Mouse (Mus musculus): ENCODE measurements at regions not wholly inside any gene's neighbourhood (a gene's known extent, or its start where the extent isn't known, plus 50 kb on each side); places are given as distances from the start of the nearest gene placed in this dataset.

- H3K9me3 ChIP-seq (replicated peaks; ENCODE audit: control insufficient read depth, low read length), result no peaks in the 10 kb centered on the region
- no peak overlapping the region for H3K4me2 ChIP-seq
- no peaks in the 10 kb centered on the region for H3K27me3 ChIP-seq (ENCODE audit: control insufficient read depth, insufficient read depth, low read length)
- WGBS (ENCODE audit: insufficient replicate concordance), result 76% methylated on average over 1 of the region's 1 CpGs
- no peaks in the 10 kb centered on the region for H3K4me1 ChIP-seq (ENCODE audit: control insufficient read depth, insufficient read depth, low read length)
- H3K36me3 ChIP-seq (ENCODE audit: control insufficient read depth, insufficient read depth, low read length), result no peaks in the 10 kb centered on the region
- no peak overlapping the region for H3K27ac ChIP-seq (ENCODE audit: low read depth, low read length)
- H3K9ac ChIP-seq (ENCODE audit: low read depth, low read length), result no peak overlapping the region
- H3K4me3 ChIP-seq (ENCODE audit: low read depth, low read length), result no peak overlapping the region
- no peak for ATAC-seq (replicated peaks; ENCODE audit: insufficient number of reproducible peaks, low FRiP score, low TSS enrichment)
Observed at GRCm38 (mm10) chr8:30797341-30797740, 2631.2 kb upstream of the 5930422O12Rik start.

DNA sequence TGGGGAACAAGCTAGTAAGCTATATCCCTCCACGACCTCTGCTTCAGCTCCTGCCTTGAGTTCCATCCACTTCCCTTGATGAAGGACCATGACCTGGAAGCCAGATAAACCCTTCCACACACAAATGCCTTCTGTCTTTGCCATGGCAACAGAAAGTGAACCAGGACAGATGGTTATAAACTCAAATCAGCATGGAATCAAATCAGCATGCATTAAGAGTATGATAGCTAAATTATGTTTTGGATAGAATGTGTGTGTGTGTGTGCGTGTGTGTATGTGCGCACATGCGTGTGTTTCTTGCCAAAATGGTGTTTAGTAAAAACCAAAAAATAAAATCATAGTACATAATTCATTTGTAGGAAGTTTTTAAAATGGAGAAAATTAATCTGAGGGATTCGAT lies 2611.5 kb upstream of the 5930422O12Rik start:
- H3K4me2 ChIP-seq, result no peak overlapping the region
- H3K4me3 ChIP-seq (ENCODE audit: low read depth, low read length), result no peak overlapping the region
- ATAC-seq (replicated peaks; ENCODE audit: insufficient number of reproducible peaks, low FRiP score, low TSS enrichment), result no peak
- no peak overlapping the region for H3K27ac ChIP-seq (ENCODE audit: low read depth, low read length)
- H3K4me1 ChIP-seq (ENCODE audit: control insufficient read depth, insufficient read depth, low read length), result peaks cover 6% of the 10 kb centered on the region; the same call in 1 of the 2 replicates
- 87% methylated on average over 5 of the region's 5 CpGs for WGBS (ENCODE audit: insufficient replicate concordance)
- H3K27me3 ChIP-seq (ENCODE audit: control insufficient read depth, insufficient read depth, low read length), result no peaks in the 10 kb centered on the region
- H3K9me3 ChIP-seq (replicated peaks; ENCODE audit: control insufficient read depth, low read length), result no peaks in the 10 kb centered on the region
- H3K9ac ChIP-seq (ENCODE audit: low read depth, low read length), result no peak overlapping the region
- H3K36me3 ChIP-seq (ENCODE audit: control insufficient read depth, insufficient read depth, low read length), result no peaks in the 10 kb centered on the region

DNA sequence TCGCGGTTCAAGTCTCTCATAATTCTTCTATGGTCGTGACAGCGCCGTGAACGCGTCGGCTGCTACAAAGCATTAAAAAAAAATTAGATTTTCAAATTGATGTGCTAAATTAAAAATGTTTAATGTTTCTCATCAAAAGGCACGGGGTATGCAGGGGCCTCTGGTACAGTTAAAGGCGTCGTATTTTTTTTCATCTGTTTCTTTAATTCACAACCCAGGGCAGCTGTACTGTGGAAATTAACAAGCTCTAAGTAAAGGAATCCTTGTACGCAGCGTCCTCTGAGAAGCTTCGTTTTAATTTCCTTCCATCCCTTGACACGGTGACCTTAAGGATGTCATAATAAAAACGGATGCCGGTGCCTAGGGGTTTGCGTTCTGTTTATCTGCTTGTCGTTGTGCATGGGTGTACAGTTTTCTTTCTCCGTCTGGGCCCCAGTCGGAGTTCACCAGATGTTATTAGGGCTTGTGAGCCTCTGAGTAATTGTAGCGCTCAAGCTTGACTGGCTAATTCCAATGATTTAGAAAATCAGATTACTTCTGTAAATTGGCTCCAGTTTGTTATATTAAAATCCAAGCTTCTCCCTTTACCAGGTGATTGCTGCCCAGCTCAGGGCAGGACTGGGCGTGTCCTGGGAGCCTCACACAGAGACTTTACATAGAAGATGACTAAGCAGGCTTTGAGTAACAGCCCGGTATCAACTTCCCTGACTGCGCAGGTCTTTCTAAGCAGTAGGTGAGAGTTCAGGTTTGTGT lies 2605.5 kb upstream of the 5930422O12Rik start:
- Histone ChIP-seq H3K27ac (ENCODE audit: low read depth, low read length) (no peak overlapping the region), H3K27me3 (ENCODE audit: control insufficient read depth, insufficient read depth, low read length) (no peaks in the 10 kb centered on the region), H3K4me2 (no peak overlapping the region), H3K9me3 (replicated peaks; ENCODE audit: control insufficient read depth, low read length) (no peaks in the 10 kb centered on the region), H3K36me3 (ENCODE audit: control insufficient read depth, insufficient read depth, low read length) (no peaks in the 10 kb centered on the region), H3K9ac (ENCODE audit: low read depth, low read length) (no peak overlapping the region), H3K4me1 (ENCODE audit: control insufficient read depth, insufficient read depth, low read length) (peaks cover 6% of the 10 kb centered on the region; the same call in 1 of the 2 replicates), H3K4me3 (ENCODE audit: low read depth, low read length) (no peak overlapping the region)
- 84% methylated on average over 25 of the region's 25 CpGs for WGBS (ENCODE audit: insufficient replicate concordance)
- no peak for ATAC-seq (replicated peaks; ENCODE audit: insufficient number of reproducible peaks, low FRiP score, low TSS enrichment)

- no peak for ATAC-seq (replicated peaks; ENCODE audit: insufficient number of reproducible peaks, low FRiP score, low TSS enrichment)
- no peak overlapping the region for H3K27ac ChIP-seq (ENCODE audit: low read depth, low read length)
- no peaks in the 10 kb centered on the region for H3K9me3 ChIP-seq (replicated peaks; ENCODE audit: control insufficient read depth, low read length)
Observed at GRCm38 (mm10) chr8:30823588-30823938, 2604.9 kb upstream of the 5930422O12Rik start.

GRCm38 (mm10) chr8:30826021-30826420 lies 2602.5 kb upstream of the 5930422O12Rik start:
- Histone ChIP-seq H3K27me3 (ENCODE audit: control insufficient read depth, insufficient read depth, low read length) (no peaks in the 10 kb centered on the region), H3K4me3 (ENCODE audit: low read depth, low read length) (no peak overlapping the region), H3K4me1 (ENCODE audit: control insufficient read depth, insufficient read depth, low read length) (peaks cover 6% of the 10 kb centered on the region; the same call in 1 of the 2 replicates), H3K27ac (ENCODE audit: low read depth, low read length) (no peak overlapping the region), H3K4me2 (no peak overlapping the region), H3K9ac (ENCODE audit: low read depth, low read length) (no peak overlapping the region), H3K9me3 (replicated peaks; ENCODE audit: control insufficient read depth, low read length) (no peaks in the 10 kb centered on the region), H3K36me3 (ENCODE audit: control insufficient read depth, insufficient read depth, low read length) (no peaks in the 10 kb centered on the region)
- 77% methylated on average over 4 of the region's 4 CpGs for WGBS (ENCODE audit: insufficient replicate concordance)
- ATAC-seq (replicated peaks; ENCODE audit: insufficient number of reproducible peaks, low FRiP score, low TSS enrichment), result no peak

More at GRCm38 (mm10) chr8:30823588-30823938, 2604.9 kb upstream of the 5930422O12Rik start:
- H3K4me3 ChIP-seq (ENCODE audit: low read depth, low read length), result no peak overlapping the region
- H3K27me3 ChIP-seq (ENCODE audit: control insufficient read depth, insufficient read depth, low read length), result no peaks in the 10 kb centered on the region
- no peak overlapping the region for H3K9ac ChIP-seq (ENCODE audit: low read depth, low read length)
- H3K36me3 ChIP-seq (ENCODE audit: control insufficient read depth, insufficient read depth, low read length), result no peaks in the 10 kb centered on the region
- no peak overlapping the region for H3K4me2 ChIP-seq
- H3K4me1 ChIP-seq (ENCODE audit: control insufficient read depth, insufficient read depth, low read length), result peaks cover 6% of the 10 kb centered on the region; the same call in 1 of the 2 replicates
- 87% methylated on average over 11 of the region's 11 CpGs for WGBS (ENCODE audit: insufficient replicate concordance)

DNA sequence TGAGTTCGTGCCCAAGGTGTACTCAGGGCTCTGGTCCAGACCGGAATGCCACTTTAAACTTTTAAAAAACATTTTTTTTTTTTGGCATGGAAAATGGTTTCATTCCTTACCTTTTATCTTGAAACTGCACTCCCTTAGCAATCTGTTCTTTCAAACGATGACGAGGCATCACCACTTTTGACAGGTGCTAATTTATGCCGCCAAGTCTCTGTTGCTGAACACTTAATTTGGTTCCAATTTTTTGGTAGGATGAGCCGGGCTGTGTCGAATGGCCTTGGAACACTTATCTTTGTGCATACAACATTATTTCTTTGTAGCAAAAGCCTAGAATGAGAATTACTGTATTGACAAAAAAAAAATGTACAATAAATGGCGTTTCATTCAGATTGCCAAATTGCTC lies 2590.5 kb upstream of the 5930422O12Rik start:
- no peaks in the 10 kb centered on the region for H3K27me3 ChIP-seq (ENCODE audit: control insufficient read depth, insufficient read depth, low read length)
- H3K36me3 ChIP-seq (ENCODE audit: control insufficient read depth, insufficient read depth, low read length), result no peaks in the 10 kb centered on the region
- H3K27ac ChIP-seq (ENCODE audit: low read depth, low read length), result no peak overlapping the region
- no peak overlapping the region for H3K9ac ChIP-seq (ENCODE audit: low read depth, low read length)
- no peak for ATAC-seq (replicated peaks; ENCODE audit: insufficient number of reproducible peaks, low FRiP score, low TSS enrichment)
- no peak overlapping the region for H3K4me2 ChIP-seq
- no peak overlapping the region for H3K4me3 ChIP-seq (ENCODE audit: low read depth, low read length)
- H3K4me1 ChIP-seq (ENCODE audit: control insufficient read depth, insufficient read depth, low read length), result no peaks in the 10 kb centered on the region
- 85% methylated on average over 8 of the region's 8 CpGs for WGBS (ENCODE audit: insufficient replicate concordance)
- no peaks in the 10 kb centered on the region for H3K9me3 ChIP-seq (replicated peaks; ENCODE audit: control insufficient read depth, low read length)

GRCm38 (mm10) chr8:30840064-30840463 lies 2588.4 kb upstream of the 5930422O12Rik start:
- no peak for ATAC-seq (replicated peaks; ENCODE audit: insufficient number of reproducible peaks, low FRiP score, low TSS enrichment)
- 40% methylated on average over 8 of the region's 8 CpGs for WGBS (ENCODE audit: insufficient replicate concordance)
- H3K9me3 ChIP-seq (replicated peaks; ENCODE audit: control insufficient read depth, low read length), result no peaks in the 10 kb centered on the region
- no peak overlapping the region for H3K4me2 ChIP-seq
- H3K27ac ChIP-seq (ENCODE audit: low read depth, low read length), result no peak overlapping the region
- H3K4me3 ChIP-seq (ENCODE audit: low read depth, low read length), result no peak overlapping the region
- H3K36me3 ChIP-seq (ENCODE audit: control insufficient read depth, insufficient read depth, low read length), result no peaks in the 10 kb centered on the region
- no peaks in the 10 kb centered on the region for H3K27me3 ChIP-seq (ENCODE audit: control insufficient read depth, insufficient read depth, low read length)
- H3K9ac ChIP-seq (ENCODE audit: low read depth, low read length), result no peak overlapping the region
- H3K4me1 ChIP-seq (ENCODE audit: control insufficient read depth, insufficient read depth, low read length), result no peaks in the 10 kb centered on the region

GRCm38 (mm10) chr8:30863017-30863416 lies 2565.5 kb upstream of the 5930422O12Rik start:
- no peak overlapping the region for H3K9ac ChIP-seq (ENCODE audit: low read depth, low read length)
- no peaks in the 10 kb centered on the region for H3K4me1 ChIP-seq (ENCODE audit: control insufficient read depth, insufficient read depth, low read length)
- H3K4me2 ChIP-seq, result no peak overlapping the region
- H3K27ac ChIP-seq (ENCODE audit: low read depth, low read length), result no peak overlapping the region
- no peaks in the 10 kb centered on the region for H3K27me3 ChIP-seq (ENCODE audit: control insufficient read depth, insufficient read depth, low read length)
- no peak overlapping the region for H3K4me3 ChIP-seq (ENCODE audit: low read depth, low read length)
- H3K36me3 ChIP-seq (ENCODE audit: control insufficient read depth, insufficient read depth, low read length), result no peaks in the 10 kb centered on the region
- WGBS (ENCODE audit: insufficient replicate concordance), result 61% methylated on average over 4 of the region's 4 CpGs
- no peak for ATAC-seq (replicated peaks; ENCODE audit: insufficient number of reproducible peaks, low FRiP score, low TSS enrichment)
- H3K9me3 ChIP-seq (replicated peaks; ENCODE audit: control insufficient read depth, low read length), result no peaks in the 10 kb centered on the region

Data from heart, embryonic 11.5 days (tissue).